Mouse (Mus musculus) liver, embryonic 16.5 days (tissue): ENCODE results near the gene Olfr67. TPM values are rescaled to one million over a fixed set of nuclear protein-coding genes. Genes with fewer than 3 reads are reported as not detected.

Source experiments
- polyA plus RNA-seq: library from polyadenylated mRNA; unstranded; fragments of >200 nt; fragmentation: Nextera tagmentation; extraction: Ambion mirVana; gene quantifications from 2 replicates; pipeline ENCODE4 v1.2.1, GENCODE M21; 2015

Olfr67 gene
- polyA plus RNA-seq, 1 experiment from 2014 or later = not detected

Other genes with a start within 250 kb of the Olfr67 start
- gene Olfr612, start 249.1 kb downstream of the Olfr67 start, polyA plus RNA-seq = not detected in 2 replicates
- not detected in 2 replicates for gene Olfr613, start 243.7 kb downstream of the Olfr67 start, polyA plus RNA-seq
- gene Olfr615, start 235.7 kb downstream of the Olfr67 start, polyA plus RNA-seq = not detected in 2 replicates
- not detected in 2 replicates for gene Olfr616, start 222.7 kb downstream of the Olfr67 start, polyA plus RNA-seq
- gene Olfr617, start 218.8 kb downstream of the Olfr67 start, polyA plus RNA-seq = not detected in 2 replicates
- not detected in 2 replicates for gene Olfr618, start 201.7 kb downstream of the Olfr67 start, polyA plus RNA-seq
- not detected in 2 replicates for gene Olfr619, start 191.2 kb downstream of the Olfr67 start, polyA plus RNA-seq
- not detected in 2 replicates for gene Olfr620, start 179.3 kb downstream of the Olfr67 start, polyA plus RNA-seq
- gene Olfr622, start 149.1 kb downstream of the Olfr67 start, polyA plus RNA-seq = not detected in 2 replicates
- not detected in 2 replicates for gene Olfr623, start 128.1 kb downstream of the Olfr67 start, polyA plus RNA-seq
- 0.02 TPM in 2 replicates for gene Olfr624, start 120.6 kb downstream of the Olfr67 start, polyA plus RNA-seq
- gene Olfr625-ps1, start 109.1 kb downstream of the Olfr67 start, polyA plus RNA-seq = not detected in 2 replicates
- gene Olfr243, start 77.2 kb downstream of the Olfr67 start, polyA plus RNA-seq = not detected in 2 replicates
- gene Olfr628, start 61.4 kb downstream of the Olfr67 start, polyA plus RNA-seq = not detected in 2 replicates
- 0.07 TPM in 1 of 2 replicates, not detected in the other for gene Olfr629, start 46.9 kb downstream of the Olfr67 start, polyA plus RNA-seq
- not detected in 2 replicates for gene Olfr630, start 34.5 kb downstream of the Olfr67 start, polyA plus RNA-seq
- not detected in 2 replicates for gene Olfr69, start 20.2 kb downstream of the Olfr67 start, polyA plus RNA-seq
- not detected in 2 replicates for gene Olfr68, start 12.1 kb downstream of the Olfr67 start, polyA plus RNA-seq
- 43,947 and 47,652 TPM in 2 replicates for gene Hbb-bt, start 22.2 kb upstream of the Olfr67 start, polyA plus RNA-seq
- gene Hbb-bs, start 36.3 kb upstream of the Olfr67 start, polyA plus RNA-seq = 113,562 and 115,549 TPM in 2 replicates
- gene Hbb-bh2, start 48.7 kb upstream of the Olfr67 start, polyA plus RNA-seq = 0.22 TPM in 1 of 2 replicates, not detected in the other
- gene Hbb-bh1, start 51.3 kb upstream of the Olfr67 start, polyA plus RNA-seq = 24.9 and 31.8 TPM in 2 replicates
- gene Hbb-y, start 61.4 kb upstream of the Olfr67 start, polyA plus RNA-seq = 114 and 115 TPM in 2 replicates
- not detected in 2 replicates for gene Olfr66, start 94.4 kb upstream of the Olfr67 start, polyA plus RNA-seq
- gene Olfr64, start 102.7 kb upstream of the Olfr67 start, polyA plus RNA-seq = not detected in 2 replicates
- gene Olfr65, start 111.7 kb upstream of the Olfr67 start, polyA plus RNA-seq = not detected in 2 replicates
- 0.13 TPM in 1 of 2 replicates, not detected in the other for gene Olfr631, start 137.0 kb upstream of the Olfr67 start, polyA plus RNA-seq
- 0.18 and 0.29 TPM in 2 replicates for gene Olfr632, start 142.5 kb upstream of the Olfr67 start, polyA plus RNA-seq
- not detected in 2 replicates for gene Olfr633, start 152.6 kb upstream of the Olfr67 start, polyA plus RNA-seq
- gene Olfr635, start 179.3 kb upstream of the Olfr67 start, polyA plus RNA-seq = not detected in 2 replicates
- gene Olfr638, start 206.9 kb upstream of the Olfr67 start, polyA plus RNA-seq = not detected in 2 replicates
- gene Olfr639, start 225.5 kb upstream of the Olfr67 start, polyA plus RNA-seq = not detected in 2 replicates
- not detected in 2 replicates for gene Olfr640, start 233.8 kb upstream of the Olfr67 start, polyA plus RNA-seq
- not detected in 2 replicates for gene Olfr641, start 243.6 kb upstream of the Olfr67 start, polyA plus RNA-seq